Mouse (Mus musculus): ENCODE results near the gene H2-Q10. TPM values are rescaled to one million over a fixed set of nuclear protein-coding genes. Genes with fewer than 3 reads are reported as not detected.
"Not testable (repeated sequence)": the region's sequence is repeated elsewhere in the genome, so short reads cannot be mapped to it uniquely, and the experiment has no call there.

The H2-Q10 gene
- polyA plus RNA-seq, 1 experiment from 2014 or later: 1.4 TPM

DNA sequence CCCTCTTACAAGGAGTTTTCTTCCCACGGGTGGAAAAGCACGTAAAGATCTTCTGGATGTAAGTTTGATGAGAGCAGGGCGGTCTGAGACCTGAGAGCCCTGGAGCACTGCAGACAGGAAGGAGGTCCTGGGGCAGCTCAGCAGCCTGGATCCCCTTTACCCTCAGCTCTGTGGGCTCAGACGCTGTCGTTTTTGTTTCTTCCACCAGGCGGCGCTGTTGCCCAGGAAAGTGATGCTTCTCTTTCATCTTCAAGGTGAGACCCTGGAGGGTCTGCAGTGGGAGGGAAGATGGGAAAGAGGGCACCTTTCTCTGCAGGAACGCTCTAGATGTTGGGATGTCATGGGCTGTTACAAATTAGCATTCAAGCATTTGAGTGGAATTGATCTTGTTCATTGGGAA lies 35.1 kb upstream of the H2-Q10 start:
- not testable (repeated sequence) for H3K4me1 ChIP-seq; ATAC-seq (ENCODE audit: extremely low read depth, insufficient number of reproducible peaks, low FRiP score, low TSS enrichment); H3K36me3 ChIP-seq; H3K9me3 ChIP-seq; H3K4me2 ChIP-seq; H3K4me3 ChIP-seq; H3K27ac ChIP-seq (replicated peaks); H3K9ac ChIP-seq
- H3K27me3 ChIP-seq (replicated peaks): peaks cover 57% of the 10 kb centered on the region
- 8% methylated on average over 8 of the region's 8 CpGs for WGBS

- WGBS: 69% methylated on average over 3 of the region's 3 CpGs
- ATAC-seq (ENCODE audit: extremely low read depth, insufficient number of reproducible peaks, low FRiP score, low TSS enrichment); H3K9me3 ChIP-seq; H3K36me3 ChIP-seq; H3K27ac ChIP-seq (replicated peaks); H3K4me3 ChIP-seq; H3K4me2 ChIP-seq; H3K4me1 ChIP-seq; H3K9ac ChIP-seq: not testable (repeated sequence)
- peaks cover 62% of the 10 kb centered on the region for H3K27me3 ChIP-seq (replicated peaks)
These were observed 34.3 kb upstream of the H2-Q10 start for GRCm38 (mm10) chr17:35435577-35435976.

DNA sequence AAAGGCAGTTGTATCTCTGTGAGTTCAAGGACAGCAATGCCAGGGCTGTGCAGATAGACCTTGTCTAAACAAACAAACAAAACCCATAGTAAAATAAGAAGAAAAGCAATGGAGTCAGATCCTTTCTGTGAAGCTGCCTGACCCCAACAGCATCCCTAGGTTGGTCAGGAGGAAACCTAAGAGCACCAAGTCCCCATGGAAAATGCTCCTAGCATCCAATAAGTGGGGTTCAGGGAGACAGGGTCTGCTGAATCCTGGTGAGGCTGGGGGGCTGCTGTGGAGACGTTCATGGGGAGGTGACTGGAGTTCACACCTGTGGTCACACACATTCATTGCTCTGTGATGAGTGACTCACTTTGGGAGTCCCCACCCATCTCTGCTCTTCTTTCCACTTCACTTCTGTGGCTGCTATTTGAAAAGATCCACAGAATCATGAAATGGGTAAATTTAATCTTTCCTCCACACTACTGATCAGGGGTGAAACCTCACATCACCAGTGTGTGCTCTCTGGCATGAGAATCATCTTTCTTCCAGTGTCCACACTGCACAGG lies 32.4 kb upstream of the H2-Q10 start:
- H3K27me3 ChIP-seq (replicated peaks): peaks cover 51% of the 10 kb centered on the region
- 45% methylated on average over 1 of the region's 1 CpGs for WGBS
- H3K4me3 ChIP-seq; ATAC-seq (ENCODE audit: extremely low read depth, insufficient number of reproducible peaks, low FRiP score, low TSS enrichment); H3K9ac ChIP-seq; H3K9me3 ChIP-seq; H3K36me3 ChIP-seq; H3K27ac ChIP-seq (replicated peaks); H3K4me1 ChIP-seq; H3K4me2 ChIP-seq: not testable (repeated sequence)

- Histone ChIP-seq H3K4me2 (peak overlapping the region; percentile 90; the same call in 1 of the 2 replicates), H3K27me3 (replicated peaks) (peaks cover 58% of the 10 kb centered on the region), H3K4me3 (peak overlapping the region; percentile 57)
- H3K4me1 ChIP-seq; H3K9me3 ChIP-seq; H3K27ac ChIP-seq (replicated peaks); H3K9ac ChIP-seq; H3K36me3 ChIP-seq; ATAC-seq (ENCODE audit: extremely low read depth, insufficient number of reproducible peaks, low FRiP score, low TSS enrichment): not testable (repeated sequence)
- 82% methylated on average over 2 of the region's 3 CpGs for WGBS
These were observed 31.5 kb upstream of the H2-Q10 start for GRCm38 (mm10) chr17:35438395-35438794.

- H3K36me3 ChIP-seq; H3K27ac ChIP-seq (replicated peaks); H3K4me1 ChIP-seq; H3K9me3 ChIP-seq: not testable (repeated sequence)
- Histone ChIP-seq H3K4me3 (peak within 1 kb of the TSS; percentile 57), H3K9ac (peak within 1 kb of the TSS; percentile 78), H3K4me2 (peak within 1 kb of the TSS; percentile 90), H3K27me3 (replicated peaks) (peaks cover 61% of the 10 kb centered on the region)
- 0 out of 2 replicates have a peak, but pooled peaks have one; percentile 55 for ATAC-seq (ENCODE audit: extremely low read depth, insufficient number of reproducible peaks, low FRiP score, low TSS enrichment)
- 4% methylated on average over 18 of the region's 18 CpGs for WGBS
These were observed 31.0 kb upstream of the H2-Q10 start, which contains the start of gene H2-Q7 for GRCm38 (mm10) chr17:35438885-35439284. Gene H2-Q7 (plus strand): TSS chr17:35439155.

DNA sequence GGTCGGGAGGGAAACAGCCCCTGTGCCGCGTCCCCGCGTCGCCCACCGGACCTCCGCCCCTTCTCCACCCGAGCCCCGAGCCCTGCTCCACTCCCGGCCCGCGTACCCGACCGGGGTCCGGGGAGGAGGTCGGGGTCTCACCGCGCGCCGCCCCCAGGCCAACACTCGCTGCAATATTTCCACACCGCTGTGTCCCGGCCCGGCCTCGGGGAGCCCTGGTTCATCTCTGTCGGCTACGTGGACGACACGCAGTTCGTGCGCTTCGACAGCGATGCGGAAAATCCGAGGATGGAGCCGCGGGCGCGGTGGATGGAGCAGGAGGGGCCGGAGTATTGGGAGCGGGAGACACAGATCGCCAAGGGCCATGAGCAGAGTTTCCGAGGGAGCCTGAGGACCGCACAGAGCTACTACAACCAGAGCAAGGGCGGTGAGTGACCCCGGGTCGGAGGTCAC lies 30.6 kb upstream of the H2-Q10 start:
- Histone ChIP-seq H3K9ac (peak overlapping the region; percentile 78), H3K4me3 (peak overlapping the region; percentile 57), H3K27me3 (replicated peaks) (peaks cover 62% of the 10 kb centered on the region), H3K4me2 (peak overlapping the region; percentile 90)
- not testable (repeated sequence) for H3K4me1 ChIP-seq; ATAC-seq (ENCODE audit: extremely low read depth, insufficient number of reproducible peaks, low FRiP score, low TSS enrichment); H3K27ac ChIP-seq (replicated peaks); H3K9me3 ChIP-seq; H3K36me3 ChIP-seq
- WGBS: 3% methylated on average over 44 of the region's 48 CpGs

GRCm38 (mm10) chr17:35439925-35440645 lies 29.8 kb upstream of the H2-Q10 start:
- not testable (repeated sequence) for H3K4me1 ChIP-seq; H3K9me3 ChIP-seq; H3K9ac ChIP-seq; H3K27ac ChIP-seq (replicated peaks); ATAC-seq (ENCODE audit: extremely low read depth, insufficient number of reproducible peaks, low FRiP score, low TSS enrichment); H3K36me3 ChIP-seq
- WGBS: 34% methylated on average over 27 of the region's 27 CpGs
- Histone ChIP-seq H3K4me3 (0 out of 2 replicates have a peak overlapping the region, but pooled peaks have one; percentile 8), H3K27me3 (replicated peaks) (peaks cover 65% of the 10 kb centered on the region), H3K4me2 (peak overlapping the region; percentile 90)

GRCm38 (mm10) chr17:35442376-35442775 lies 27.5 kb upstream of the H2-Q10 start:
- not testable (repeated sequence) for H3K9ac ChIP-seq; H3K27ac ChIP-seq (replicated peaks); H3K36me3 ChIP-seq; H3K4me2 ChIP-seq; ATAC-seq (ENCODE audit: extremely low read depth, insufficient number of reproducible peaks, low FRiP score, low TSS enrichment); H3K4me1 ChIP-seq; H3K9me3 ChIP-seq; H3K4me3 ChIP-seq
- H3K27me3 ChIP-seq (replicated peaks): peaks cover 48% of the 10 kb centered on the region
- 76% methylated on average over 2 of the region's 2 CpGs for WGBS

- H3K9me3 ChIP-seq: not testable (repeated sequence)
- H3K27me3 ChIP-seq (replicated peaks): peaks cover 31% of the 10 kb centered on the region
- WGBS: 68% methylated on average over 2 of the region's 2 CpGs
These were observed 25.4 kb upstream of the H2-Q10 start for GRCm38 (mm10) chr17:35444510-35444909.

GRCm38 (mm10) chr17:35458247-35458646 lies 11.6 kb upstream of the H2-Q10 start:
- not testable (repeated sequence) for H3K4me3 ChIP-seq; H3K9me3 ChIP-seq; H3K9ac ChIP-seq; H3K36me3 ChIP-seq; H3K27me3 ChIP-seq (replicated peaks); ATAC-seq (ENCODE audit: extremely low read depth, insufficient number of reproducible peaks, low FRiP score, low TSS enrichment); H3K27ac ChIP-seq (replicated peaks); H3K4me1 ChIP-seq; H3K4me2 ChIP-seq
- WGBS: no CpG with 5 or more reads among the region's 1 CpGs

More at GRCm38 (mm10) chr17:35444510-35444909, 25.4 kb upstream of the H2-Q10 start:
- H3K9ac ChIP-seq; ATAC-seq (ENCODE audit: extremely low read depth, insufficient number of reproducible peaks, low FRiP score, low TSS enrichment); H3K4me3 ChIP-seq; H3K4me1 ChIP-seq; H3K36me3 ChIP-seq; H3K27ac ChIP-seq (replicated peaks); H3K4me2 ChIP-seq: not testable (repeated sequence)

GRCm38 (mm10) chr17:35460513-35461341 lies 9.2 kb upstream of the H2-Q10 start:
- not testable (repeated sequence) for ATAC-seq (ENCODE audit: extremely low read depth, insufficient number of reproducible peaks, low FRiP score, low TSS enrichment); H3K4me2 ChIP-seq; H3K4me1 ChIP-seq; H3K27ac ChIP-seq (replicated peaks); H3K9ac ChIP-seq; H3K9me3 ChIP-seq; H3K36me3 ChIP-seq; H3K4me3 ChIP-seq
- 63% methylated on average over 2 of the region's 9 CpGs for WGBS
- peaks cover 21% of the 10 kb centered on the region for H3K27me3 ChIP-seq (replicated peaks)
